Mouse (Mus musculus) intestine, embryonic 16.5 days (tissue): ENCODE results near the gene Trio. TPM values are rescaled to one million over a fixed set of nuclear protein-coding genes. Genes with fewer than 3 reads are reported as not detected.
A peak's percentile ranks its signal among the peaks of the same experiment; 100 is the strongest.
"Not testable (repeated sequence)": the region's sequence is repeated elsewhere in the genome, so short reads cannot be mapped to it uniquely, and the experiment has no call there.

Source experiments
- ATAC-seq: fragments of 200-750 bp; cut with Nextera tagmentation; 2 replicates; pipeline ENCODE4 v1.8.0; 2017; ENCODE audit warnings: moderate TSS enrichment, moderate library complexity
- H3K27ac ChIP-seq: fragments of 300-500 bp; sonication (generic); 2 replicates; pipeline ENCODE4 v1.5.1; 2014; ENCODE audit warnings: mild to moderate bottlenecking, low read length
- H3K27me3 ChIP-seq: fragments of 300-500 bp; sonication (generic); replicated peaks from 2 replicates; pipeline ENCODE4 v1.6.1; 2014; ENCODE audit warnings: low read length, control low read depth, mixed read lengths; ENCODE audit not compliant: control insufficient read depth, insufficient read depth
- H3K36me3 ChIP-seq: fragments of 300-500 bp; sonication (generic); 2 replicates; pipeline ENCODE4 v1.6.1; 2014; ENCODE audit warnings: low read length, control low read depth; ENCODE audit not compliant: control insufficient read depth, insufficient read depth
- H3K4me1 ChIP-seq: fragments of 300-500 bp; sonication (generic); 2 replicates; pipeline ENCODE4 v1.6.1; 2014; ENCODE audit warnings: low read length, control low read depth, mixed read lengths; ENCODE audit not compliant: control insufficient read depth, insufficient read depth
- H3K4me2 ChIP-seq: fragments of 300-500 bp; sonication (generic); 2 replicates; pipeline ENCODE4 v1.6.1; 2014; ENCODE audit warnings: low read depth, low read length, control low read depth
- H3K4me3 ChIP-seq: fragments of 300-500 bp; sonication (generic); 2 replicates; pipeline ENCODE4 v1.5.1; 2014; ENCODE audit warnings: mild to moderate bottlenecking, low read length
- H3K9ac ChIP-seq: fragments of 300-500 bp; sonication (generic); 2 replicates; pipeline ENCODE4 v1.6.1; 2014; ENCODE audit warnings: low read depth, low read length
- H3K9me3 ChIP-seq: fragments of 300-500 bp; sonication (generic); 2 replicates; pipeline ENCODE4 v1.6.1; 2016; ENCODE audit warnings: low read length, control low read depth; ENCODE audit not compliant: control insufficient read depth
- WGBS: fragments of 180-500 bp; shearing (Covaris S2); extraction: QIAGEN DNeasy Blood & Tissue Kit; methylation state at CpG from one replicate; pipeline ENCODE4 v1.1.7; 2014; 5-methylcytosine and 5-hydroxymethylcytosine counted together
- polyA plus RNA-seq: library from polyadenylated mRNA; unstranded; fragments of >200 nt; fragmentation: Nextera tagmentation; extraction: Ambion mirVana; gene quantifications from 2 replicates; pipeline ENCODE4 v1.2.1, GENCODE M21; 2015

Gene Trio
- polyA plus RNA-seq, 1 experiment from 2014 or later = 13.4 TPM

DNA sequence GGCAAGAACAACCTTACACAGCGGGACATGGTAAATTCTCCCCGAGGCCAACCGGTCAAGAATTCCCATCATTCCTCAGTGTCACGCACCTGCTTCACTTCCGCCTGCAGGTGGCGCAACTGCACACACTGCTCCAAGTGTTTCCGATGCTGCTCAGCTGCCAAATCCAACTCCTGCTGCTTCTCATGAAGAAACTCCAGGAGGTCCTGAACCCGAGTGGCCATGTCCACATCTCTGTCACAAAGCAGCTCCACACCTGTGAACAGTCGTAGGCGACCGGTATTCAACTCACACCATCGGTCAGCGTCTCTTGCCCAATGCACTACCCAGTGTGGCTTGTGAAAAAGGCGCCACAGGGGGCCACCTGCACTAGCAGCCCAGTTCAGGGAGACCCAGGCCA lies 174.7 kb downstream of the Trio start:
- H3K4me3 ChIP-seq = no peak overlapping the region
- H3K27me3 ChIP-seq = no peaks in the 10 kb centered on the region
- H3K9me3 ChIP-seq = no peaks in the 10 kb centered on the region
- H3K9ac ChIP-seq = no peak overlapping the region
- no peak overlapping the region for H3K4me2 ChIP-seq
- no peak for ATAC-seq
- peaks cover 14% of the 10 kb centered on the region for H3K36me3 ChIP-seq
- no peaks in the 10 kb centered on the region for H3K4me1 ChIP-seq
- no peak overlapping the region for H3K27ac ChIP-seq
- WGBS = 88% methylated on average over 14 of the region's 14 CpGs

GRCm38 (mm10) chr15:27849910-27850309 lies 175.7 kb downstream of the Trio start:
- no peaks in the 10 kb centered on the region for H3K4me1 ChIP-seq
- WGBS = 94% methylated on average over 4 of the region's 4 CpGs
- H3K36me3 ChIP-seq = peaks cover 16% of the 10 kb centered on the region
- no peaks in the 10 kb centered on the region for H3K9me3 ChIP-seq
- H3K27me3 ChIP-seq = no peaks in the 10 kb centered on the region
- ATAC-seq = no peak
- H3K4me3 ChIP-seq = no peak overlapping the region
- H3K9ac ChIP-seq = no peak overlapping the region
- no peak overlapping the region for H3K4me2 ChIP-seq
- H3K27ac ChIP-seq = no peak overlapping the region

- no peak overlapping the region for H3K27ac ChIP-seq
- no peak for ATAC-seq
- no peak overlapping the region for H3K4me2 ChIP-seq
- peaks cover 5% of the 10 kb centered on the region for H3K4me1 ChIP-seq
- 92% methylated on average over 15 of the region's 15 CpGs for WGBS
- H3K9me3 ChIP-seq = no peaks in the 10 kb centered on the region
- no peak overlapping the region for H3K9ac ChIP-seq
- H3K4me3 ChIP-seq = no peak overlapping the region
- no peaks in the 10 kb centered on the region for H3K27me3 ChIP-seq
- H3K36me3 ChIP-seq = peaks cover 10% of the 10 kb centered on the region
Measured at GRCm38 (mm10) chr15:27841696-27842095, 184.0 kb downstream of the Trio start.

DNA sequence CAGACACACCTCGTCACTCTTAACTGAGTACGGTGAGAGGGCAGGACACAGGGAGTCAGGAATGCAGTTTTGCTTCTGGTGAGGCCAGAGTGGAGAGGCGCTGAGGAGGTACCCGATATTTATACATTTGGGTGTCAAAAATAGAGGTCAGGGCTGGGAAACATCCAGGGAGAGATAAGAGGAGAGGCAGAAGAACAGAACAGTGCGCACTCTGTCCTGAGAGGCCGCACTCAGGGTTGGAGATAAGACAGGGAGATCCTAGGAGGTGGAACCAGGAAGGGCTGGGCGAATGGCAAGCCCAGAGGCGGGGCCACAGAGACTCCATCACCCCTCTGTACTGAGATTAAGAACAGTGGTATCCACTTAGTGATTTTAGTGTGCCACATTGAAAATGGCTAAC lies 185.1 kb downstream of the Trio start:
- peaks cover 10% of the 10 kb centered on the region for H3K36me3 ChIP-seq

DNA sequence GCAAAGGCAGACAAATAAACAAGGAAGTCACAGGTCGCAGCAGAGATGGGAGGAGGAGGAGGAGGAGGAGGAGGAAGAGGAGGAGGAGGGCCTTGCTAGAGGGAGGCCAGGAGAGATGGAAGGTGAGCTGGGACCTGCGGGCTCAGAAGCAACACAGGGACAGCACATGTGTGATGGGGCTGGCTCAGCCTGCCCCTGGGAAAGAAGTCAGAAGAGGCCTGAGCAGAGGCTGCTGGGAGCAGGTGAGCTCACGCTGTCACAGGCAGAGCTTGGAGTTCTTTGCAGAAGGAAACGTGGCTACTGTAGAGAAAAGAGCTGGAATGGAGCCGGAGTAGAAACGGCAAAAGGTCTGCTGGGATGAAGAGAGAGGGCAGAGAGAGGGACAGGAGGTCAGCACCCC lies 185.5 kb downstream of the Trio start:
- Histone ChIP-seq H3K36me3 (peaks cover 10% of the 10 kb centered on the region), H3K4me1 (peaks cover 5% of the 10 kb centered on the region), H3K9ac (no peak overlapping the region), H3K27me3 (no peaks in the 10 kb centered on the region), H3K4me2 (no peak overlapping the region), H3K4me3 (no peak overlapping the region), H3K9me3 (no peaks in the 10 kb centered on the region), H3K27ac (no peak overlapping the region)
- ATAC-seq = peak; percentile 22; the same call in 1 of the 2 replicates
- WGBS = 68% methylated on average over 6 of the region's 6 CpGs

More for the DNA sequence above, 185.1 kb downstream of the Trio start:
- Histone ChIP-seq H3K9me3 (no peaks in the 10 kb centered on the region), H3K27me3 (no peaks in the 10 kb centered on the region), H3K27ac (no peak overlapping the region), H3K9ac (no peak overlapping the region), H3K4me2 (no peak overlapping the region), H3K4me3 (no peak overlapping the region), H3K4me1 (peaks cover 5% of the 10 kb centered on the region)
- WGBS = 61% methylated on average over 8 of the region's 8 CpGs
- ATAC-seq = peak; percentile 93

GRCm38 (mm10) chr15:27831646-27832045 lies 194.0 kb downstream of the Trio start:
- no peak overlapping the region for H3K4me3 ChIP-seq
- H3K36me3 ChIP-seq = peaks cover 10% of the 10 kb centered on the region; the same call in 1 of the 2 replicates
- H3K9ac ChIP-seq = no peak overlapping the region
- no peaks in the 10 kb centered on the region for H3K27me3 ChIP-seq
- H3K4me1 ChIP-seq = no peaks in the 10 kb centered on the region
- no peaks in the 10 kb centered on the region for H3K9me3 ChIP-seq
- no peak for ATAC-seq
- H3K4me2 ChIP-seq = no peak overlapping the region
- WGBS = 85% methylated on average over 6 of the region's 6 CpGs
- no peak overlapping the region for H3K27ac ChIP-seq

GRCm38 (mm10) chr15:27827871-27828270 lies 197.8 kb downstream of the Trio start:
- not testable (repeated sequence) for H3K4me3 ChIP-seq, ATAC-seq, H3K27ac ChIP-seq, H3K36me3 ChIP-seq, H3K9ac ChIP-seq, H3K4me1 ChIP-seq, H3K9me3 ChIP-seq, H3K27me3 ChIP-seq, H3K4me2 ChIP-seq
- WGBS = 80% methylated on average over 3 of the region's 3 CpGs

DNA sequence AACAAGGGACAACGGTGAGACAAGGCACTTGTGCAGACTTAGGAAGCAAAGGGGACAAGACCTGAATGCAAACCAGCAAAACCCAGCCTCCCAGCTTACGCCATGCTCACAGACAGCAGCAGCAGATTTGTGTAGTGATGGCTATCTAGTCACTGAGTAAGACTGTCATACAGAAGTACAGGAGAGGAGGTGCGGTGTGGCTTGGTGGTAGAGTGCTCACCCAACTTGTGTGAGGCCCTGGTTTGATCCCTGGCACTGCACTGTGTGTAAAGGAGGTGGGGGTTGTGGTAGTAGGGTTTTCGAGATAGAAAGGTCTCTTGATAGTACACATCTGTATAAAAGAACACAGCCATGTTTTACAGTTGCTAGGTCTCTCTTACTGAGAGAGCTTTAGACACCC lies 198.8 kb downstream of the Trio start:
- 93% methylated on average over 4 of the region's 4 CpGs for WGBS
- Histone ChIP-seq H3K4me1 (no peaks in the 10 kb centered on the region), H3K9me3 (no peaks in the 10 kb centered on the region), H3K27me3 (no peaks in the 10 kb centered on the region), H3K4me2 (no peak overlapping the region), H3K9ac (no peak overlapping the region), H3K27ac (no peak overlapping the region), H3K4me3 (no peak overlapping the region), H3K36me3 (peaks cover 3% of the 10 kb centered on the region; the same call in 1 of the 2 replicates)
- ATAC-seq = no peak

GRCm38 (mm10) chr15:27826048-27826637 lies 199.5 kb downstream of the Trio start:
- Histone ChIP-seq H3K36me3 (peaks cover 3% of the 10 kb centered on the region; the same call in 1 of the 2 replicates), H3K4me2 (no peak overlapping the region), H3K4me3 (no peak overlapping the region), H3K9ac (no peak overlapping the region), H3K27me3 (no peaks in the 10 kb centered on the region), H3K4me1 (no peaks in the 10 kb centered on the region), H3K27ac (no peak overlapping the region), H3K9me3 (no peaks in the 10 kb centered on the region)
- 84% methylated on average over 4 of the region's 4 CpGs for WGBS
- ATAC-seq = no peak

GRCm38 (mm10) chr15:27825390-27825789 lies 200.3 kb downstream of the Trio start:
- Histone ChIP-seq H3K9ac (no peak overlapping the region), H3K4me2 (no peak overlapping the region), H3K36me3 (peaks cover 1% of the 10 kb centered on the region; the same call in 1 of the 2 replicates), H3K4me3 (no peak overlapping the region), H3K4me1 (no peaks in the 10 kb centered on the region), H3K27ac (no peak overlapping the region), H3K9me3 (no peaks in the 10 kb centered on the region), H3K27me3 (no peaks in the 10 kb centered on the region)
- 92% methylated on average over 12 of the region's 12 CpGs for WGBS
- no peak for ATAC-seq
